Mouse (Mus musculus): Measurements from ENCODE around the gene Casd1.
"Not testable (repeated sequence)": the region's sequence is repeated elsewhere in the genome, so short reads cannot be mapped to it uniquely, and the experiment has no call there.

Casd1 gene

GRCm38 (mm10) chr6:4617911-4618310, 17.3 kb downstream of the Casd1 start:
- no peak for DNase-seq

DNA sequence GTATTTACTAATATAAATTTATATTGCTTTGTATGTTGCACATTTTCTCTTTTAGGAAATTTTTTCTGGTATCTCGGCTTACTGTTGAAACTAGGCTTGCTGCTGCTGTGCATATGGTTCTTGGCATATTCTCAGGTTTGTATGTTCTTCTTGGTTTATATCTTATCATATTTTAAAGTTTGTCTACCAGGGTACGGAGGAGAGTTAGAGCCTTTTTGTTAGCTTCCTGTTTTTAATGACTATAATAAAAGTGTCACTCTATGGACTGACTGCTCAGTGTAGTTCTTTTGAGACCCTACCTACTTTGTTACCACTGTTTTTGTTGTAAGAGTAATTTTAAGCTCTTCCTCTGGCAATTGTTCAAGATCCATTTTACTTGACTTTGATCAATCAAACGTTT, 30.8 kb downstream of the Casd1 start:
- DNase-seq: no peak

DNA sequence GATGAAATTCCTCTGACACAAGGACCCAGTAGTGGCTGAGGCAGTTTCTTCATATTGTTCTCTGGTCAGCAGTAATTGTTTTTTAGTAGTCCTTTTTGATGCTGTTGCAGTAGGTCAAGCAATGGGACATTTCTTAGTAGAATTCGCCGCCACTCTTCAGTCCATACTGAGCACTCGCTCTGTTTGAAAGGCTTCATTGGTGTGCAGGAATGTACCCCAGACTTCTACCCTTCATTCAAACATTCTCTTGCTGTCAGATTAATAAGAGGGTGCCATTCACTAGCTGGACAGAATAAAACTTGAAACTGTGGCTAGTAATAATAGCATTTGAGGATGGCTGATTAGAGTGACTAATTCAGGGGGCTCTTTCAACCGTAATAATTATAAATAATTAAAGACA, 32.5 kb downstream of the Casd1 start:
- no peak for DNase-seq

DNA sequence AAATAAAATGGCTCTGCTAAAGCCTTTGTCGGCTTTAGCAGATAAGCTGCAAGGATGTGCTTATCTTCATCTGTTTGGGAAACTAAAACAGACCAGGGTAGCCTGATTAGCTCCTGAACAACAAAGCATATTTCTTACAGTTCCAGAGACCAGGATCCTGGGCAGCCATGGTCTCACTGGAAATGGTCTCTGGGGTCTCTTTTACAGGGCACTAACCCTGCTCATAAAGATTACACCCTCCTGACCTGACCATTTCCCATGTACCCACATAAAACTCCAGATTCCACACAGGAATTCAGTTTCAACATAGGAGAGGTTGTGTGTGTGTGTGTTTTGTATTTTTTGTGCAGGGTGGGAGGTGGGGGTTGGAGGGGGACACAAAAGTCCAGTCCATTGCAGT, 34.2 kb downstream of the Casd1 start:
- DNase-seq: no peak

DNA sequence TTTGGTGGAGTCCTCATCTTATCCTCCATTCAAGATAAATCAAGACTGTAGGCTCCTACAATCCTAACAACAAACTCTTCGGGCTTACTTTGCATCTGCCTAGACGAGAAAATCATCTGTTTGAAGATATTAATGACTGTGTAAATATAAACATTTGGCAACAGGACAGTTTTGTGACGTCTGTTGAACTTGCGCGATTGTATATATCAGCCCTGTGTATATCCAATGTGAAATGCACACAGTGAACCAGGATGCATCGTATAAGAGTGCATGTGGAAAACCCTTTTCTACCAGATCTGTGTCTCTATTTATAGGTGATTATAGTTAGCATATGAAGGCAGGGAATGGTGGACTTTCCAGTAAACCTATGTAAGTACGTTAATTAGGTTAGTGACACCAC, 41.4 kb downstream of the Casd1 start:
- no peak for DNase-seq

- DNase-seq: no peak
Measured at GRCm38 (mm10) chr6:4647351-4647750, 46.7 kb downstream of the Casd1 start.

GRCm38 (mm10) chr6:4652596-4653134, 52.0 kb downstream of the Casd1 start:
- peak; percentile 7 to 16 for DNase-seq

DNA sequence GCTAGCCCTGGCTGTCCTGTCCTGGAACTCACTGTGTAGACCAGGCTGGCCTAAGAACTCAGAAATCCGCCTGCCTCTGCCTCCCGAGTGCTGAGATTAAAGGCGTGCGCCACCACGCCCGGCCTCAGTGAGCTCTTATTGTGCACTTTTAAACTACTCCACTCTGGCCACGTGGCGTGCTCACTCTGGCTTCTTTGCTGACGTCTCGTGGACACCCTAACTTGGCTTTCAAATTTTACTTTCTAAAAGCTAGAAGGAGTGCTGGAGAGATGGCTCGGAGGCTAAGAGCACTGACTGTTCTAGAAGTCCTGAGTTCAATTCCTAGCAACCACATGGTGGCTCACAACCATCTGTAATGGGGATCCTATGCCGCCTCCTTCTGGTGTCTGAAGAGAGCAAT, 53.1 kb downstream of the Casd1 start:
- DNase-seq: not testable (repeated sequence)

- no peak for DNase-seq
Measured at GRCm38 (mm10) chr6:4655466-4655865, 54.8 kb downstream of the Casd1 start.

GRCm38 (mm10) chr6:4655924-4656323, 55.3 kb downstream of the Casd1 start:
- DNase-seq: no peak

DNA sequence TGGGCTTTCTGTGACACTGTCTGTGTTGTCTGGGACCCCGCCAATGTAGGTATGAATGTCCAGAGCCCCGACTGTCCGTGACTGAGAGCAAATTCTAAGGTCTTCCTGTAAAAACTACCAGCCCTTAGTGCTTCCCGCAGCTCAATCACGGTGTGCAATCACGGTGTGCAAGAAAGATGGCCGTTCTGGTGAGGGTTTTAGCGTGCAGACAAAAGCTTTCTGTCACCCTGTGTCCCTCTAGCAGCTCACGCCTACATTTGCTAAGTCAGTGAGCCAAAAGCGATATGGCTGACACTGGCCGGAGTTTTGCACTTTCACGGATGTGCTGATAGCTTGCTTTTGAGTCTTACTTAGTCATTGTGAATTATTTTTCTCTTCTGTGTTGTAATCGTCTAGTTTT, 58.2 kb downstream of the Casd1 start:
- DNase-seq: no peak

DNA sequence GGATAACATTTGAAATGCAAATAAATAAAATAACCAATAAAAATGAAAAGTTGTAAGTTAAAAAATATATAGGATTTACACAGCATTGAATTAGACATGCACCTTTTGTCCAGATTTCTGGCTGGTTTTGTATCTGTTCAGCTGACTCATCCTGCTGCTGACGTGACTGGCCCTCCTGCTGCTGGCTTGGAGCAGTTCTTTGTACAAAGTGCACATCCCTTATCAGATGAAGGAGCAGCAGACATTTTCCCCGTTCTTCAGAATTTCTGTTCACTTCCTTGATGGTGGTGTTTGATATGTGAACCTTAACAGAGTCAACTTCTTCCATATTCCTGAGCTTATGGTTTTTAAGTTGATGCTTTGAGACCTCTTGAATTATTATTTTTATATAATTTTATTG, 62.9 kb downstream of the Casd1 start:
- no peak for DNase-seq

DNA sequence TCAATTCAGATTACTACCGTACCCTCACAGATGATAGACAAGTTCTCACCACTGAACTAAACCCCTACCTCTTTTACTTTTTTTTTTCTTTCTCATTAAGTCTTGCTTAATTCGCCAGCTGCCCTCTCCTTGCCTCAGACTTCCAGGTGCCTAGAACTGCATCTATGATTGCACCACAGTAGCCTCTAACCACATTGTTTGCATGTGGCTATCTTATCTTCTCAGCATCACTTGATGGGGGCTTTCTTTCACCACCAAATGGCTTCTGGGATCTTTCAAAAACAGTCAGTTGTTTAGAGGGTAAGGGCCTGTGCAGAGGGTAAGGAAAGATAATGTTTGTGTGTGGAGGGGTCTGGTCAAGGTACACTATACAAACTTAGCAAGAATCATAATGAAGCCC, 63.7 kb downstream of the Casd1 start:
- DNase-seq: no peak

GRCm38 (mm10) chr6:4665154-4665553, 64.5 kb downstream of the Casd1 start:
- no peak for DNase-seq

DNA sequence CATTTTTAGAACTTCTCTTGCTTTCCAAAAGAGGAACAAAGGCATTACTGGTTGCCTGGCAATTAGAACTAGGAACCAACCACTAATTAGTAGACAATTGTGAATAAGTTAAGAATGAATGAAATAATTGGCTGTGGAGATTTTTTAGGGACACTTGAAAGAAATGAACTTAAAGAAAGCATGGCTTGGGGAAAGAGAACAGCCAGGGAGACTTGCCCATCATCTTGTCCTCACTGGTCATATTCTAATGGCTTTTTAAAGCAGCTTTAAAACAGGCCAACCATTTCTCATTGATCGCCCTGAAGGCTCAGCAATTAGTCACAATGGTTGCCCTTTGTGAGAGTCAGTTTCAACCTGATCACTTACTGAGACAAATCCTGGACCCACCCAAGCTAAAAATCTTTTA, 76.7 kb downstream of the Casd1 start:
- no peak for DNase-seq

DNA sequence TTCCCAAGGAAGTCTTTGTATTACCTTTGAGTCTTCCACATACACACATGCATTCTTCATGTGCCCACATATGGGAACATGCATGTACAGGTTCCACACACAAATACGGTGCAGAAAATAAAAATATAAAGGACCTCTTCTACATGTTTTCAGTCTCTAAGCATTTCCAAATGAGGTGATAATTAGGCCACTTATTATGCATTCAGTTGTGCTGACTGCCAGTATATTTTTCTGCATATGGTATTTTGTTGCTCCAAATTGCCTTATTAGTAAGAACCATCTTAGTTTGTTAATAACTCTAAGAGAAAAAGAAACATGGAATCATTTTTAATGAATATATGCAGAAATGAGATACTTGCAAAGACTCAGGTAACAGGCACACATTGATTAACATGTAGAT, 79.3 kb downstream of the Casd1 start:
- DNase-seq: no peak

- no peak for DNase-seq
Measured at GRCm38 (mm10) chr6:4680576-4680975, 79.9 kb downstream of the Casd1 start.

- DNase-seq: no peak
Measured at GRCm38 (mm10) chr6:4684706-4685340, 84.2 kb downstream of the Casd1 start.

DNA sequence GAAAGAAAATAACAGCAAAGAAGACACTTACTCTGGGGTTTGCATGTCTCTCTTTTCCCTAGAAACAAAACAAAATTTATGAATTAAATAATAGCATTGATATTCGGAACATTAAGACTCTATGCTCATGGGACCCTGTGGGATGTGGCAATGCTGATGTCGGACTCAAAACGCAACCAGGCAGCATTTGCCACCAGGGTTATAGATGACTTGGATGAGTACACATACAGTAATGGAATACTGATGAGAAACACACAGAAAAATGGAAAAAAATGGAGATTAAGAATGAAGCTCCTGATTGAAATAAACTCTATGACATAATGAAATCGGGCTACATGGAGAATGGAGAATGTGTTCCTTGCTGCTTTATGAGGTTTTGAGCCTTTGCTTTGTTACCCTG, 89.8 kb downstream of the Casd1 start:
- no peak for DNase-seq
